Mouse (Mus musculus) heart, adult 11 months (tissue): ENCODE data around the gene Dmwd.

Experiments used
- DNase-seq: peaks from one replicate; pipeline ENCODE4 v3.0.0; 2022

Dmwd gene

DNA sequence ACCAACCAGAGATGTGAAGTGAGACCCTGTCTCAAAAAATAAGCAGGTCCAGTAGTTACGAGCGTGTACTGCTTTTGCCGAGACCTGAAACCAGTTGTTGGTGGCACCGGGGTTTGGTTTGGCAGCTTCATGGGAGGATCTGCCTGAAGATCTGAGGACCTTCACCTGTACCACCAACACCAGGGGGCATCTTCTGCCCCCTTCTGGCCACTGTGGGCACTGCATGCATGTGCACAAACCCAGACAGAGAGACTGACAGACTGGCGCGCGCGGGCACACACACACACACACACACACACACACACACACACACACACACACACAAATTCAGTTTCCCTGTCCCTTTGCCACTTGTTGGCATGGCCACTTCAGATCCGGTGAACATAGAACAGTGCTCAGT lies 2.5 kb upstream of the Dmwd start:
- no peak for DNase-seq

DNA sequence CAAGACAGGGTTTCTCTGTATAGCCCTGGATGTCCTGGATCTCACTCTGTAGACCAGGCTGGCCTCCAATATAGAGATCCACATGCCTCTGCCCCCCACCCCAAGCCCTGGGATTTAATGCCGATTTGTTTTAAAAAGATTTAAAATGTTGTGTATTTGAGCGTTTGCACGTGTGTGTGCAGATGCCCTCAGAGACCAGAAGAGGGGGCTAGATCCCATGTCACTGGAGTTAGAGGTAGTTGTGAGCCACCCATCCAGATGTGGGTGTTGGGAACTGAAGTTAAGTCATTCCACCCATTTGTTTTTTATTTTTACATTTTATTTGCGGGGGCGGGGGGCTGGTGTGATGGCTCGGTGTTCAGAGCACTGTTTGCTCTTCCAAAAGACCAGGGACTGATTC lies 1.5 kb upstream of the Dmwd start:
- no peak for DNase-seq

DNA sequence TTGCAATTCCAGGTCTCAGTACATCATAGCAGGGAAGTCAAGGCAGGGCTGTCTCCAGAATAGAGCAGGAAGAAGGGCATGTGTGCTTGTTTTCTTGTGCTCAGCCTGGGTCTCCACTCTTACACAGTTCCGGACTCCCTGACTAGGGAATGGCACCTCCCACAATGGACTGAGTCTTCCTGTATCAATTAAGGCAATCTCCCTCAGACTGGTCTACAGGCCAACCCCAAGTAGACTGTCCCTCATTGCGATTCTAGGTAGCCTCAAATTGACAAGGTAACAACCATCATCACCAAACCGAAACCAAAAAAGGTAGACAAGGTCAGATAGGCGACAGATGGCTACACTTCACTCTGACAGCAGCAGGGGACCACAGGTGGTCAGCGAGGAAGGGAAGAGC lies 796 bp upstream of the Dmwd start:
- peak; percentile 92 for DNase-seq

DNA sequence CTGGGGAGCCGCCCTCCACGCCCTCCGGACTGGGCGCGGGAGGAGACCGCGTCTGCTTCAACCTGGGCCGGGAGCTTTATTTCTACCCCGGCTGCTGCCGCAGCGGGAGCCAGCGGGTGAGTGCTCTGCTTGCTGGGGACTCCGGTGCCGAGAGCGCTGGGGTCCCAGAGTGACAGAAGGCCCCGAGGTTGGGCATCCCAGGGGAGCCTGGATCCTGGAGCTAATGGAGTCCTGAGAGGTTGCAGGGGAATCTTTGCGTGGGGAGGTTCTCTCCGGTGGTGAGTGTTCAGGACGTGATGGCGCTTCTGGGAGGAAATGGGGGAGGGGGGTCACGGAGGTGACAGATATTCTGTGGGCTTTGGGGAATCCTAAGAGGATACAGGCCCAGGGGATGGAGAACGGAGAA lies 562 bp downstream of the Dmwd start:
- peak; percentile 96 for DNase-seq

DNA sequence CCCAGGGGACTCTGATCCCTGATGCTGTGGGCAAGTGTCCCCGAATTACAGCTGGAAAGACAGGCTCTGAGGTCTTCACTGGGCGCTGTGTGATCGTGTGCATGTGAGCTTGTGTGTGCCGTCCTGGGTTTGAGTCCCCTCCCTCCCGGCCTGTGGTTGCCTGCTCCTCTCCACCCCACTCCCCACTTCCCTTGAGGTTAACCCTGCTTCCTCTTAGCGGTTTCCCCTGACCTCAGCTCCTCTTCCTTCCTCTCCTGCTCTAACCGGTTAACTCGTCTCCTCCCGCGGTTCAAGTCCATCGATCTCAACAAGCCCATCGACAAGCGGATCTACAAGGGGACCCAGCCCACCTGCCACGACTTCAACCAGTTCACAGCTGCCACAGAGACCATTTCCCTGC lies 1.7 kb downstream of the Dmwd start:
- peak; percentile 97 for DNase-seq

DNA sequence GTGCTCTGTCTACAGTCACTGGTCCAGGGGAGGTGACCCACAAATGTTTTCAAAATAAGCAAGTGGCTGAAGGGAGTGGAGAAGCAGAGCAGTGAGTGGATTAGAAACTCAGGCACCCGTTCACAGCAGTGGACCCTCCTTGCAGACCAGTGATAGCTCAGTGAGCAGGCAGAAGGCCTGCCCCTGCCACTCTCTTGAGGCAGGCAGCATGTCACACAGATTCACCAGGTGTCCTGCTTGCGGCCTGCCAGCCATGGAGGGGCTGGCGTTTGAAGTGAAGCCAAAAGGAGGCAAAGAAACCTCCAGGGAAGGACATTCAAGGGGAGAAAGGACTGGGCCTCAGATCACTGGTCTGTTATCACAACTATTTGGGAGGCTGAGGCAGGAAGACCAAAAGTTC lies 2.7 kb downstream of the Dmwd start:
- peak; percentile 91 for DNase-seq

DNA sequence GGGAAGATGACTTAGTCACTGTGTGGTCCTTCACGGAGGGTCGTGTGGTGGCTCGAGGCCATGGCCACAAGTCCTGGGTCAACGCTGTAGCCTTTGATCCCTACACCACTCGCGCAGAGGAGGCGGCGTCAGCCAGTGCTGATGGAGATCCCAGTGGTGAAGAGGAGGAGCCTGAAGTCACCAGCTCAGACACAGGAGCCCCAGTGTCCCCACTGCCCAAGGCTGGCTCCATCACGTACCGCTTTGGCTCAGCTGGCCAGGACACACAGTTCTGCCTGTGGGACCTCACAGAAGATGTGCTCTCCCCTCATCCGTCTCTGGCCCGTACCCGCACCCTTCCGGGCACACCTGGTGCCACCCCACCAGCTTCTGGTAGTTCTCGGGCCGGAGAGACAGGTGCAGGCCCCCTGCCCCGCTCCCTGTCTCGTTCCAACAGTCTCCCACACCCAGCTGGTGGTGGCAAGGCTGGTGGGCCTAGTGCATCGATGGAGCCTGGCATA lies 4.5 kb downstream of the Dmwd start:
- peak; percentile 90 for DNase-seq

DNA sequence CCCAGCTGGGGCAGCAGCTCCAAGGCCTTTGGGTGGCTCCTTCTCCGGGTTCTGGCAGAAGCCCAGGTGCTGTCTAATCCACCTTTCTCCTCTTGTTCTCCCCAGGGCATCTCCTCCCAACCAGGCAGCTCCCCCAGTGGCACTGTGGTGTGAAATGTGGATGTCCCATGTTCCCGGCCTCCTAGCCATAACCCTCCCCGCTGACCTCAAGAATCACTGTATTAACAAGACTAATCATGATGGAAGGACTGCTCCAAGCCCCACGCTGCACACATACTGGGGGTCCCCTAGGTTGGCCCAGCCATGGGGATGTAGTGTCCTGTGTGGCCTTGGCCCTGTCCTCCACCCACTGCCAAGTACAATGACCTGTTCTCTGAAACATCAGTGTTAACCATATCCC lies 6.1 kb downstream of the Dmwd start:
- DNase-seq, result peak; percentile 94

DNA sequence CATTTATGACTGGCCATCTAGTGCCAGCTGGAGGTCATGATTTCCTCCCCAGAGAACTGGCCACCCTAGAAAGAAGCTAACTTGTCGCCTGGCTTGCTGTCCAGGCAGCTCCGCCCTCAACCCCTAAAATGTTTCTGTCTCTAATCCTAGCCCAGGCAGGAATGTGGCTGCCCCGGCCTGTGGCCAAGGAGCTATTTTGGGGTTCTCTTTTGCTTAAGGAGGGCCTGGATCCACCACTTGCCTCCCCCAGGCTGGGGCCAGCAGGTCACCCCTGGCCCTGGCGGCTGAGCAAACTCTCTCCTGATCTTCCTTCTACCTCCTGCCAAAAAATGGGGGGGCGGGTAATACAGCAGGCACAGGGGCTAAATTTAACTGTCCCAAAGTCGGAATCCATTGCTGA lies 7.1 kb downstream of the Dmwd start:
- DNase-seq, result peak; percentile 99

DNA sequence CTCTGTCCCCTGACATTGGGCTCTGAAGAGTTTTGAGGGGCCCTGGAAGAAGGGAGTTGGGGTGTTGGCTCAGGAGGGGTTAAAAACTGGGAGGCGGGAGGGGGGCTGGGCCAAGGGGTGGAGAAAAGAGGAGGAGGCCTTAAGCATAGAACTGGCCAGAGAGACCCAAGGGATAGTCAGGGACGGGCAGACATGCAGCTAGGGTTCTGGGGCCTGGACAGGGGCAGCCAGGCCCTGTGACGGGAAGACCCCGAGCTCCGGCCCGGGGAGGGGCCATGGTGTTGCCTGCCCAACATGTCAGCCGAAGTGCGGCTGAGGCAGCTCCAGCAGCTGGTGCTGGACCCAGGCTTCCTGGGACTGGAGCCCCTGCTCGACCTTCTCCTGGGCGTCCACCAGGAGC lies 7.7 kb downstream of the Dmwd start, which contains the start of gene Dmpk:
TSS of gene Dmpk (plus strand) at position 149 of the 400 bp plus-strand sequence.
- DNase-seq, result peak; percentile 98

DNA sequence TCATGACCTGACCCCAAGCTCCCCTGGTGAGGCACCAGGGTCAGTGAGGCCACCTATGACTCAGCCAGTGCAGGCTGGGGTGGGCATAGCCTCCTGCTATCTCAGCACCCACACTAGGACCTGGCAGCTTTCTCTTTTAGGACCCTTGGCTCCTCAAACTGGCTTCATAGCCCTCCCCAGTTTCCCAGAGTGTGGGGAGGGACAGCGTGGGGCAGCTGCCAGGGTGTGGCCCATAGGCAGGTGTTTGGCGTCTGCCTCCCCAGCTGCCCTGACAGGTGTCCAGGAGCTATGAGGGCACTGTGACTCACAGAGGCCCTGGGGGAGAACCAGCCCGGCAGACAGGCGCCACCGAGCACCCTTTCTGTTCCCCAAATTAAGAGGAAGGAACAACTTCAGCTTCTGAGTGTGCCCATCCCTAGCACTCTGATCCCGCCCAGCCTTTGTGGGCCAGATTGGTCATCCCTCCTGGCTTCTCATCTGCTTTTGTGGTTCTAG lies 8.3 kb downstream of the Dmwd start:
- DNase-seq, result peak; percentile 97

DNA sequence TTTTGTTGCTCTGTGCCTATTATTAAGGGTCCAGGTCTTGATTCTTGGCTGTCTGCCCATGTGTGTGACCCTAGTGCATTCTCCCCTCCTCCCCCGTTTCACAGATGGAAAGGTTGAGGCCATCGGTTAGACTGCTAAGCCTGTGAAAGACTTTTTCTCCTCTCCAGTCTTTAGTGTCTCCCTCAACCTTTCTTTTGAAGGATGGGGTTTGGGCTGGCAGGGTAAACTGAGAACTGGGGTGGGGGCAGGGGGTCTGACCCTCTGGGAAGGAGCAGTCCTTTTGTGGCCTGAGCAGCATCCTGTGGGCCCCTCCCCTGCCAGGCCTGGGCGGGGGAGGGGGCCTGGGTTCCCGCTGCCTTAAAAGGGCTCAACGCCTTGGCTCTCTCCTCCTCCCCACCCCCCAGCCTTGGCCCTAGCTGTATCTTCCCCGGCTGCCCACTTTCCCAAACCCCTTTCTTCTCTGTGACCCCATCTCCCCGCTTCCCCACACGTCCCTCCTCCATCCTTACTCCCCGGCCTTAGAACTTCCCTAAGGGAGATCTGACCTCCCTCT lies 9.0 kb downstream of the Dmwd start:
- peak; percentile 94 for DNase-seq

DNA sequence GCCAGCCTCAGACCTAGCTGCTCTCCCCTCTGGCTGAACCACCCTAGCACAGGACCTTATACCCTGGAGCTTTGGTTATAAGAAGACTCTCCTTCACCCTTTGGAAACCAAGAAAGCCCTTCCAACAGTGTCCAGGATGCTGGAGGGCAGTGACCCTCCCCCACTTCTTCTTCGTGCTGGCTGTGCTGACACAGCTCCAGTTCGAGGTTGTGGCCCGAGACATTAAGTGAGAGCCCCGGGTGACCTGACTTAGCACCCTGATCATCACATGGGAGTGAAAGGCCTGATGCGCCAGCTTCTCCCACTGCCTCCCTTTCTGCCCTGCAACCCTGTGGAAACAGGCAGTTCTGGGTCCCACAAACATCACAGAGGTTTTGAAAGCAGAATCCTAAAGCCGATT lies 9.5 kb downstream of the Dmwd start:
- DNase-seq, result no peak

DNA sequence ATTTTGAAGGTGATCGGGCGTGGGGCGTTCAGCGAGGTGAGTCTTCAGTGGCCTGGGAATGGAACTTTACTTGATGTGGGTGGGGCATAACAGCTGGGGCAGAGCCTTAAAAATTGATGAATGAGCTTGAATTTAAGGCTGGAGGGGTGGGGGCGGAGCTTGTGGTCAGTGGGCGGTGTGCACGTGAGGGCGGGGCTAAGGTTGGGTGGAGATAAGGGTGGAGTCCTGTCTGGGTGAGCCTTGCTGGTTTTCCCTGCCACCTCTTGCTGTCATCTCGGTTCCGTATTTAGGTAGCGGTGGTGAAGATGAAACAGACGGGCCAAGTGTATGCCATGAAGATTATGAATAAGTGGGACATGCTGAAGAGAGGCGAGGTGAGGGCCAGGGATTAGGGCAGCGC lies 10.0 kb downstream of the Dmwd start:
- DNase-seq, result peak; percentile 95

DNA sequence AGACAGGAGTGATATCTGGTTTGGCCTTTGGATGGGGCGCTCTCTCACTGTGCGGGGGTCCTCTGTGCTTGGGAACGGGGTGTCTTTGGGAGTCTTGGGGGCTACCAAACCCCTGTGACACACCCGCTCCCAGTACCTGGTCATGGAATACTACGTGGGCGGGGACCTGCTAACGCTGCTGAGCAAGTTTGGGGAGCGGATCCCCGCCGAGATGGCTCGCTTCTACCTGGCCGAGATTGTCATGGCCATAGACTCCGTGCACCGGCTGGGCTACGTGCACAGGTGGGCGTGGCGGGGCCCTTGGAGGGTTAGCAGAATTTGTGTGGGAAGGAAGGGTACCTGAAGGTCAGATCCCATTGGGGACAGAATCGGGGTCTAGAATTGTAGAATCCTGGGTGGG lies 10.7 kb downstream of the Dmwd start:
- peak; percentile 94 for DNase-seq

DNA sequence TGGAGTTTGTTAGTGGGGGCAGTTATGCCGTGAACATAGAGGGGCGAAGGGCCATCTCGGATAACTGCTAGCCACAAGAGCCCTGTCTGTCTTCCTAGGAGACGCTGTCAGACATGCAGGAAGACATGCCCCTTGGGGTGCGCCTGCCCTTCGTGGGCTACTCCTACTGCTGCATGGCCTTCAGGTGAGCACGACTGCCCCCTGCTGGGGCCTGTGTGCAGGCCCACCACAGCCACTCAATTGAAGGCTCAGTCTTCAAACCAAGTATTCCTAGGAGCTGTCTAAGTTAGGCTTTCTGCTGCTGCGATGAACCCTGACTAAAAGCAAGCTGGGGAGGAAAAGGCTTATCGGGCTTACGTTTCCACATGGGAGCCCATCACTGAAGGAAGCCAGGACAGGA lies 12.8 kb downstream of the Dmwd start:
- peak; percentile 95 for DNase-seq

DNA sequence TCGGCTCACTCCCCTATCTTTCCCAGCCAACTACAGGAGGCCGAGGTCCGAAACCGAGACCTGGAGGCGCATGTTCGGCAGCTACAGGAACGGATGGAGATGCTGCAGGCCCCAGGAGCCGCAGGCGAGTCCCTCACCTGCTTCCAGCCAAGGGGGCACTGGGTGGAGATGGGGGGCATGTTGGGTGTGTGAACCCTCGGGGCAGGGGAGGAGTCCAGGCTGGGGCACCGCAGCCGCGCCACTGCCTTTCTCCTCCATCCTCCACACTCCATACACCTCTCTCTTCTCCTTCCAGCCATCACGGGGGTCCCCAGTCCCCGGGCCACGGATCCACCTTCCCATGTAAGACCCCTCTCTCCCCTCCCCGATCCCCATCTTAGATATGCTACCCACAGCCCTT lies 15.9 kb downstream of the Dmwd start:
- DNase-seq, result peak; percentile 94

DNA sequence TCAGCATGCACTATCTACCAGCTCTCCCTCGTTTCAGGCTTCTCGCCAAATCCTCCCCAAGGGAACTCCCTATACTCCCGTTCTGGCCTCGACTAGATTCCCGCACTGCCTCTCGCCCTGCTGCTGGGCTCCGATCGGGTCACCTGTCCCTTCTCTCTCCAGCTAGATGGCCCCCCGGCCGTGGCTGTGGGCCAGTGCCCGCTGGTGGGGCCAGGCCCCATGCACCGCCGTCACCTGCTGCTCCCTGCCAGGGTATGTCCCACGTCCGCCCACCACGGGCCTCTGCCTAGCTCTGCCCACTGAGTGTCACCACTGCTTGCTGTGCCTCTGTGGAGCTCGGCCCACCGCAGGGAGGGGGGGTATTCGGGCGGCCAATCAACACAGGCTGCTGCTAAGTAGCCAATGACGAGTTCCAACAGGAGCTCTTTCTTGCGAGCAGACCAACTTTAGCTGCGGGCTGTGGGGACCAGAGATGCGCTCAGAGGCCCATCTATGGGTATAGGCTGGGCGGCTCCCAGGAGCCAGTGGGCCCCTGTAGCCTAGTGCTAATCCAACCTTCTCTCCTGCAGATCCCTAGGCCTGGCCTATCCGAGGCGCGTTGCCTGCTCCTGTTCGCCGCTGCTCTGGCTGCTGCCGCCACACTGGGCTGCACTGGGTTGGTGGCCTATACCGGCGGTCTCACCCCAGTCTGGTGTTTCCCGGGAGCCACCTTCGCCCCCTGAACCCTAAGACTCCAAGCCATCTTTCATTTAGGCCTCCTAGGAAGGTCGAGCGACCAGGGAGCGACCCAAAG lies 16.6 kb downstream of the Dmwd start:
- peak; percentile 99 for DNase-seq

DNA sequence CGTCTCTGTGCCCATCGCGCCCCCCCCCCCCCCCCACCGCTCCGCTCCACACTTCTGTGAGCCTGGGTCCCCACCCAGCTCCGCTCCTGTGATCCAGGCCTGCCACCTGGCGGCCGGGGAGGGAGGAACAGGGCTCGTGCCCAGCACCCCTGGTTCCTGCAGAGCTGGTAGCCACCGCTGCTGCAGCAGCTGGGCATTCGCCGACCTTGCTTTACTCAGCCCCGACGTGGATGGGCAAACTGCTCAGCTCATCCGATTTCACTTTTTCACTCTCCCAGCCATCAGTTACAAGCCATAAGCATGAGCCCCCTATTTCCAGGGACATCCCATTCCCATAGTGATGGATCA lies 17.1 kb downstream of the Dmwd start:
- peak; percentile 98 for DNase-seq

DNA sequence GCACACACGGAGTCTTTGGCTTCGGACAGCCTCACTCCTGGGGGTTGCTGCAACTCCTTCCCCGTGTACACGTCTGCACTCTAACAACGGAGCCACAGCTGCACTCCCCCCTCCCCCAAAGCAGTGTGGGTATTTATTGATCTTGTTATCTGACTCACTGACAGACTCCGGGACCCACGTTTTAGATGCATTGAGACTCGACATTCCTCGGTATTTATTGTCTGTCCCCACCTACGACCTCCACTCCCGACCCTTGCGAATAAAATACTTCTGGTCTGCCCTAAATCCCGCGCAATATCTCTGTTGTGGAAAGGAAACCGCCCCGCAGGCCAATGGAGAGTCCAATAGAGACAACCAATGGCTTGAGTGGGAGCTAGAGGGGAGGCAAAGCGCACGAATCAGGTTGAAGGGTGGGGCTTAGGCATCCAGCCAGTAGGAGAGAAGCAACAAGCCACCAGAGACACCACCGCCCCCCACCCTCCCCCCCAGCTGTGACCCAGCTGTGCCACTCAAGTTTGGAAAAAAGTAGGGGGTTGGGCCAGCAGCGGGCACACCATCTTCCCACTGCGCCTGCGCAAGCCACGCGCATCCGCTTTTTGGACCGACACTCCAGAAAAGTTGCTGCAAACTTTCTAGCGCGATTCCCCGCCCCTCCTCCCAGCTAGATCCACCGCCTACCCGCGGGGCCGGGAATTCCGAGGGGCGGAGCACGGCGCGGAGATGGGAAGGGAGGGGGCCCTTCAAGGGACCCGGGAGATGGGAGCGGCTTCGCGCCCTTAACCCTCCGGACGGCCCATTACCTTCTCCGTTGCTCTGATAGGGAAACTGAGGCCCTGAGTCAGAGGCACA lies 17.7 kb downstream of the Dmwd start:
- DNase-seq, result peak; percentile 100

DNA sequence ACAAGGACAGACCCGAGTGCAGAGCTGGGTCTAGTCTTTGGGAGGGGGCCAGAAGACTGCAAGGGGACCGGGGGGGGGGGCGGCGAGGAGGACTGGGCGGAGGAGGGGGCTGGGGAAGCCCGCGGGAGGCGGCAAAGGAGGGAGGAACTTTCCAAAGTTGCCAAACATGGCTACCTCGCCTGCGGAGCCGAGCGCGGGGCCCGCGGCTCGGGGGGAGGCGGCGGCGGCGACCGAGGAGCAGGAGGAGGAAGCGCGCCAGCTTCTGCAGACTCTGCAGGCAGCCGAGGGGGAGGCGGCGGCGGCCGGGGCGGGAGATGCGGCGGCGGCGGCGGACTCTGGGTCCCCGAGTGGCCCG lies 18.4 kb downstream of the Dmwd start, which contains the start of gene Six5:
TSS of gene Six5 (plus strand) at position 124 of the 355 bp plus-strand sequence.
- DNase-seq, result no peak

DNA sequence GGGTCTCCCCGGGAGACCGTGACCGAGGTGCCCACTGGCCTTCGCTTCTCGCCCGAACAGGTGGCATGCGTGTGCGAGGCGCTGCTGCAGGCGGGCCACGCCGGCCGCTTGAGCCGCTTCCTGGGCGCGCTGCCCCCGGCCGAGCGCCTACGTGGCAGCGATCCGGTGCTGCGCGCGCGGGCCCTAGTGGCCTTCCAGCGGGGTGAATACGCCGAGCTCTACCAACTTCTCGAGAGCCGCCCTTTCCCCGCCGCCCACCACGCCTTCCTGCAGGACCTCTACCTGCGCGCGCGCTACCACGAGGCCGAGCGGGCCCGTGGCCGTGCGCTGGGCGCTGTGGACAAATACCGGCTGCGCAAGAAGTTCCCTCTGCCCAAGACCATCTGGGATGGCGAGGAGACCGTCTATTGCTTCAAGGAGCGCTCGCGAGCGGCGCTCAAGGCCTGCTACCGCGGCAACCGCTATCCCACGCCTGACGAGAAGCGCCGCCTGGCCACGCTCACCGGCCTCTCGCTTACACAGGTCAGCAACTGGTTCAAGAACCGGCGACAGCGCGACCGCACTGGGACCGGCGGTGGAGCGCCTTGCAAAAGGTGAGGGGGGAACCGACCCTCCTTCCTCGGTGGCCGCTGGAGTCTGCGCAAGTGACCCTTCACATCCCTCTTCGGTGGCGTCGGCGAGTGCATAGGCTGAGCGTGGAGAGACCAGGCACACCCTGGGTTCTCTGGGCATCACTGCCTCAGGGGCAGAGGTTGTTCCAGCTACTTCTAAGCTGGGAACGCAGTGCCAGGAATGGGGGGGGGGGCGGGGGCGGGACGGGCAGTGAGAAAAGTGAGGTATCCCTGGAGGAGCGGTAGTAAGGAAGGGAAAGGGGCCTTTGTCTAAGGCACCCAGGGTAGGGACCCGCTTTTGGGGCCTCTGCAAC lies 19.1 kb downstream of the Dmwd start:
- DNase-seq, result peak; percentile 97

DNA sequence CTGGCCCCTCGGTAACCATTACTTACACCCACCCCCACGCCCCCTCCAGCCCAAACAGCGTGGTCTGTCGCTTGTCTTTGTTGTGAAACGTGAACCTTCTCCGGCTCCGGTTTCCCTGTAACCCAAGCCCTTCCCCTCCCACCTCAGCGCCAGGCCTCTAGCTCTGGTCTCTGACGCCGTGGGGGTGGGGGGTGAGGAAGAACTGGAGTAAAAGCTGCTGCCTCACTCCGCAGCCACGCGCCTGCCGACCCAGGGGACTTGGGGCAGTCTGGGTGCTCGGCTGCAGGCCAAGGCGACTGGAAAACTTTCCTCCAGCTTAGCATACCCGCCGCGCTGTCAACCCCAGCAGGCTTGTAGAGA lies 19.7 kb downstream of the Dmwd start:
- DNase-seq, result peak; percentile 97
